Mouse (Mus musculus): ENCODE data around the gene Hoxc6.

Hoxc6 gene

GRCm38 (mm10) chr15:102991782-102992181, 6.3 kb upstream of the Hoxc6 start:
- no peak for DNase-seq (ENCODE audit: low spot score)

GRCm38 (mm10) chr15:102992206-102992605, 5.9 kb upstream of the Hoxc6 start:
- no peak for DNase-seq (ENCODE audit: low spot score)

- no peak for DNase-seq (ENCODE audit: low spot score)
These were observed 5.2 kb upstream of the Hoxc6 start for GRCm38 (mm10) chr15:102992863-102993262.

- DNase-seq (ENCODE audit: low spot score): no peak
These were observed 1.5 kb upstream of the Hoxc6 start for GRCm38 (mm10) chr15:102996548-102996947.

- DNase-seq (ENCODE audit: low spot score): no peak
These were observed 626 bp upstream of the Hoxc6 start for GRCm38 (mm10) chr15:102997431-102997830.

DNA sequence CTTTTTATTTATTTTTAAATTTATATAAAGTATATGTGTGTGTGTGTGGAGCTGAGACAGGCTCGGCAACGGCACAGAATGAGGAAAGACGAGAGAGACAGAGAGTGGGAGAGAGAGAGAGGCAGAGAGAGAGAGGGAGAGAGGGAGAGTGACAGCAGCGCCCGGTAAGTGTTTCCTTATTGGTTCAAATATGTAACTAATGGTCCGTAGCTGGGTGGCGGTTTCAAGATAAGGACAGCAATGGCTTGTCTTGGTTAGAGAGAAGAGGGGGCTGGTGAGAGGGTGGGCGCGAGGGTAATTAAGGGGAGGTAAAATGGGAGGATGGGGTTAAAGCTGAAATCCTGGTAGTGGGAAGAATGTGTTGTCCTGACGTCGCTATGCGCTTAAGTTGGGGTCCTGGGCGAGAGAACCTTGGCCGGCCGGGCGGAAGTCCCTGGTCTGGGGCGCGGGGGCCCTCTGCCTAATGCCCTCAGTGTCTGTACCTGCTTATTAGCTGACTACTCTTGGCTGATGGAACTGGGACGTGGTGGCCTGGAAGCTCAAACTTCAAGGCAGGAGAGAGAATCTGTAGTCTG, 638 bp downstream of the Hoxc6 start:
- DNase-seq (ENCODE audit: low spot score): no peak

- peak; percentile 69 for DNase-seq (ENCODE audit: low spot score)
These were observed 1.2 kb downstream of the Hoxc6 start for GRCm38 (mm10) chr15:102999183-102999831.

- DNase-seq (ENCODE audit: low spot score): no peak
These were observed 1.9 kb downstream of the Hoxc6 start for GRCm38 (mm10) chr15:102999955-103000354.

GRCm38 (mm10) chr15:103000501-103000901, 2.4 kb downstream of the Hoxc6 start:
- DNase-seq (ENCODE audit: low spot score): no peak

DNA sequence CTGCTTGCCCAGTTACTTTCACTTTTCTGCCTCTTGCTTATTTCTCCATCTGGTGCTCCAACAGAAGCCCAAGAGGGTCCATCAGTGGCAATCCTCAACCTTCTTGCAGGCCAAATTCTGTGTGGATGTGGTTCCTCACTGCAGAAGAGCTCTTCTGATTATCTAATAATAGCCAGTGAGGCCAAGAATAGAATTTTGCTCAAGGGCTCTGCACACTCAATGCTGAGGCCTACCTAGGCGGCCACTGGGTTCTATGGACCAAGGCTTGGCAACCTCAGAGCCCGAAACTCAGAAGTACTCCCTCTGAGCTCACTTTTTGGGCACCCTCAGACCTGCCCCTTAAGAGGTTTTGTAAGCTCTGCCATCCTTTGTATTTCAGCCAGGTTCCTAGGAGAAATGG, 3.3 kb downstream of the Hoxc6 start:
- no peak for DNase-seq (ENCODE audit: low spot score)

GRCm38 (mm10) chr15:103002156-103002555, 4.1 kb downstream of the Hoxc6 start:
- DNase-seq (ENCODE audit: low spot score): no peak

DNA sequence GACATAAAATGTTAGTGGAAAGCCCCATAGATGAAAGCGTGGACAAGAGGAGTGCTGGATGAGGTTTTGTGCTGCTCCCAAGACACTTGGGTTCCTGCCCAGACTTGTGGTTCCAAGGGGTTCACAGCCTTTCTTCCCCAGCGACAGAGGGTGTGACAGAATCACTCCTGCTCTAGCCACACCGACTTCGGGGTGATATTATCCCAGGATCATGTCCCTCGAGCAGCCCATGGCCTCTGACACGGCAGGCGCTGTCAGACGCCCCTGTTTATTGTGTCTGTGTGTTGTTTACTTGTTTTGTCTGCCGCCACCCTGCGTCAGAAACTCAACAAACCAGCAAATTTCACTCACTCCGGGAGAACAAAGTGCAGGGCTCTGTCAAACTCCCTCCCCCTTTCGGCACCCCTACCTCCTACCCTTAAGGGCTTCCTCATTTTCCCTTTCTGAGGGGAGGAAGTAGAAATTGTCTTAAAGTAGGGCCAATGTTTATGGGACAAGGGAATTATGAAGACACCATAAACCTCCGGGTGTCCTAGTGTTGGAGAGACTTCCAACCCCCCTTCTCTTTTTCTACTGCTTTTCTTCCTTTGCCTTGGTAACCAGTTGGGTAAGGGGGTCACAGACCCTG, 4.9 kb downstream of the Hoxc6 start:
- DNase-seq (ENCODE audit: low spot score): no peak

- no peak for DNase-seq (ENCODE audit: low spot score)
These were observed 7.3 kb downstream of the Hoxc6 start for GRCm38 (mm10) chr15:103005308-103005707.

GRCm38 (mm10) chr15:103005797-103006196, 7.7 kb downstream of the Hoxc6 start:
- DNase-seq (ENCODE audit: low spot score): no peak

GRCm38 (mm10) chr15:103006326-103006725, 8.3 kb downstream of the Hoxc6 start:
- no peak for DNase-seq (ENCODE audit: low spot score)

DNA sequence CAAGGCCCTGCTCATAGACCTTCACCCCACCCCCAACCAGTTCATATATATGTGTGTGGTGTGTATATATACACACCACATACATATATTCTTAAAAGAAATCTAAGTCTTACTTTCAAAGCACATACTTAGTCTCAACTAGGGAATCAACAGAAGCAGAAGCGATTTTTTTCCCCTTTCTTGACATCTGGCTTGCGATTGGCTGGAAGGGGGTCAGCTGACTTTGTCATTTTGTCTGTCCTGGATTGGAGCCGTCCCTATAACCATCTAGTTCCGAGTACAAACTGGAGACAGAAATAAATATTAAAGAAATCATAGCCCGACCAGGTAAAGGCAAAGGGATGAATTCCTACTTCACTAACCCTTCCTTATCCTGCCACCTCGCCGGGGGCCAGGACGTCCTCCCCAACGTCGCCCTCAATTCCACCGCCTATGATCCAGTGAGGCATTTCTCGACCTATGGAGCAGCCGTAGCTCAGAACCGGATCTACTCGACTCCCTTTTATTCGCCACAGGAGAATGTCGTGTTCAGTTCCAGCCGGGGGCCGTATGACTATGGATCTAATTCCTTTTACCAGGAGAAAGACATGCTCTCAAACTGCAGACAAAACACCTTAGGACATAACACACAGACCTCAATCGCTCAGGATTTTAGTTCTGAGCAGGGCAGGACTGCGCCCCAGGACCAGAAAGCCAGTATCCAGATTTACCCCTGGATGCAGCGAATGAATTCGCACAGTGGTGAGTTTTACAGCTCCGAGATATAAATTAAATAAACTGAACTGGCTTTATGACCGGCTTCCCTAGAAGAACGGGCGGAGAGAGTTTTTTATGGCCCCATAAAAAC, 11.4 kb downstream of the Hoxc6 start:
- no peak for DNase-seq (ENCODE audit: low spot score)

- no peak for DNase-seq (ENCODE audit: low spot score)
These were observed 12.2 kb downstream of the Hoxc6 start for GRCm38 (mm10) chr15:103010112-103010846.

DNA sequence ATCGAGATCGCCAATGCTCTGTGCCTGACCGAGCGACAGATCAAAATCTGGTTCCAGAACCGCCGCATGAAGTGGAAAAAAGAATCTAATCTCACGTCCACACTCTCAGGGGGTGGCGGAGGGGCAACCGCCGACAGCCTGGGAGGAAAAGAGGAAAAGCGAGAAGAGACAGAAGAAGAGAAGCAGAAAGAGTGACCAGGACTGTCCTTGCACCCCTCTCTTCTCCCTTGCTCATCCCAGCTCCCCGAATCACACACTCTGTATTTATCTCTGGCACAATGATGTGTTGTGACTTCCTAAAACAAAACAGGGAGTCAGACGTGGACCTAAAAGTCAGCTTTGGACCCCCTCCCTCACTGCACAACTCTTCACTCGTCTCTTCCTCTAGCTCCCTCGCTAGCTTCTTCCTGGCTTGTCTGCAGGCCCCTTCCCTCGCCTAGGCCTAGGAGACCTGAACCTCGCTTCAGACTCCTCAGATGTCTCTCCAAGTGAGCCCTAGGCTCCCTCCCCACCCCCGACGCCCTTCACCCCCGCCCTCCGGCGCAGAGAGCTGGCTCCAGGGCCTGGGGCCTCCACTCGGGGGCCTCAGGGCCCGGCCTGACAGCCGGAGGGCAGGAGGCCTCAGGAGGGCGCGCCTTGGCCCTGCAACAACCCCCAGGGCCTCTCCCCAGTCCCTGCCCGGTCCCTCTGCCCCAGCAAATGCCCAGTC, 12.9 kb downstream of the Hoxc6 start:
- DNase-seq (ENCODE audit: low spot score): no peak

GRCm38 (mm10) chr15:103011928-103012486, 13.9 kb downstream of the Hoxc6 start:
- no peak for DNase-seq (ENCODE audit: low spot score)

DNA sequence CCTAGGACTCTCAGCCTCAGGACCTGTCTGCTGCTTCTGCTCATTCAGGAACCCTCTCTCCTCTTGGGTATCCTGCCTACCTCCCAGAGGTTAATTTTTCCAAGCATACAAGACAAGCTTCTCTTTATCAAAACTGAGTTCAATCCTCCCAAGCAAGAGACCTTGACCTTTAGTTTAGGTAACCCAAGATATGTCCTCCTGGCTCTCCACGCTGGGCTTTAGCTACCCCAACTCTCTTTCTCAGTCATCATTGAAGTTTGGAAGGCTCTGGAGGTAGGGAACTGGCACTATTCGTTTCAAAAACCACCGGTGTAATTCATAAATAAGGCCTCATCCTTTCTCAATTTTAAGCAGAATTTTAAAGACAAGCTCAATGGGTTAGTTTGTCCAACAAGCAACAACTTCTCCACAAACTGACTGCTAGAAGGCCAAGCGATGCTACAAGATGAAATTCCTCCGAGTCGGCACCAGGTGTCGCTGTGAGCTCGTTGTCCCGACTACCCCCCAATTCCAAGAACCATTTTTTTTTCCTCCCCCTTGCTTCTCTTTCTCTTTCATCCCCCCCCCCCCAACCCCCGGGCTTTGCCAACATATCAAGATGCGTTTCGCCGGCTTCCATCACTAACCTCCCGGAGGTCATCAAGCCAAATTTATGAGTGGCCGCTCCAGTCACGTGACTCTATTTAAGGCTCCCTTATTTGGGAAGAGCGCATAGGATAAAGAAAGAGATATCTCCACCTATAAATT, 15.4 kb downstream of the Hoxc6 start:
- DNase-seq (ENCODE audit: low spot score): no peak

Data from urinary bladder, postnatal 14 days (tissue).